Mouse (Mus musculus) cerebellum, postnatal 10 days (tissue): ENCODE results near the gene Nle1.
"Not testable (repeated sequence)": the region's sequence is repeated elsewhere in the genome, so short reads cannot be mapped to it uniquely, and the experiment has no call there.

Experiments
- DNase-seq, 2 experiments: peaks; one replicate each; pipeline ENCODE4 v3.0.0; 2021; ENCODE audit warnings: mixed read lengths in 2 of 2

Gene Nle1

DNA sequence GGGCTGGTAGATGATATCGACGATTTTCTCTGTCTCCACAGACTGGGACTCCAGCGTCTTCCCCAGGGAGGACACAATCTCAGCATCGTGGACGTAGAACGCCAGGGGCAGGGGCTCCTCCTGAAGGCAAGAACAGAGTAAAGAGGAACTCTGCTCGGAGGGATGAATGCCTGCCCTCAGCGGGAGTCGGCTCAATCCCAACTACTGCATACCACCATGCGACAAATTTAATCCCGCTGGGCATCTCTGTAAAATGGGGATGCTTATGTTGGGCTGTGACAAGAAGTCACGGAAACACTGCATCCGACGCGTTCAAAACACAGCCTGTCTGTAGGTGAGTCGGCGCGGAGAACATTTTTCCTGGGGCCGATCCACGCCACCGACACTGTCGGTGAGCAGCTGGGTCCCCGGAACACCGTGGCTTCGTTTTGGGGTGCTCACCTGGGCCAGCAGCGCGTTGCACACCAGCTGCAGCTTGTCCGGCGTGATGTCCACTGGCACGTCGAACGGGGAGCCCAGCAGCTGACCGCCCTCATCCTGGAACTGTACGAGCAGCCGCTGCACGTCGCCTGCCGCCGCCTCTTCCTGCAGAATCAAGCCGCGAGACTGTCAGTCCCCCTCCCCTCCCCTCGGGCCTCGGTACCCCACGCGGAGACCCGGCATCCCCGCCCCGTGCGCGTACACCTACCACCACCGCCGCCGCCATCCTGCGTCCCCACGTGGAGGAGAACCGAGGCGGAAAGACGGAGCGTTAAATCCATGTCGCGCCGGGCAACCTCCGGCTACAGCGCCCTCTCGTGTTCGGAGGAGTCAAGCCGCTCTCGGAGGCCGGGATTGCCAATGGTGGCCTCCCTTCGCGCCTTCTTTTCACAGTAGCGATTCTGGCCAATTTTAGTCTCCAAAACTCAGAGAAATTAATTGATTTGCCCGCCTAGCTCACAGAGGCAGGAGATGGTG is at the start of gene Nle1:
Gene Nle1 (minus strand): TSS at position 761 of the 957 bp plus-strand sequence.
- DNase-seq, result peak; percentile 98

DNA sequence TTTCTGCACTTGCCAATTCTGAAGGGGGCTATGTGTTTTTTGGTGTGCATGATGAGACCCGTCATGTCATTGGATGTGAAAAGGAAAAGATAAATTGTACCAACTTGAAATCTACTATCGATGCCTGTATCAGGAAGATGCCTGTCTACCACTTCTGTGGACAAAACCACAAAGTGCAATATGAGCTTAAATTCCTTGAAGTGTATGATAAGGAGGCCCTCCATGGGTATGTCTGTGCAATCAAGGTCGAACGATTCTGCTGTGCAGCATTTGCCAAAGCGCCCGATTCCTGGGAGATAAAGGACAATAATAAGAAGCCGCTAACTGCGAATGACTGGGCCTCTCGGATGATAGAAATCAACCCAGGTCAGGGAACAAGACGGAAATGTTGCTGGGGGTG is 48.7 kb upstream of the Nle1 start:
- DNase-seq, result no peak

DNA sequence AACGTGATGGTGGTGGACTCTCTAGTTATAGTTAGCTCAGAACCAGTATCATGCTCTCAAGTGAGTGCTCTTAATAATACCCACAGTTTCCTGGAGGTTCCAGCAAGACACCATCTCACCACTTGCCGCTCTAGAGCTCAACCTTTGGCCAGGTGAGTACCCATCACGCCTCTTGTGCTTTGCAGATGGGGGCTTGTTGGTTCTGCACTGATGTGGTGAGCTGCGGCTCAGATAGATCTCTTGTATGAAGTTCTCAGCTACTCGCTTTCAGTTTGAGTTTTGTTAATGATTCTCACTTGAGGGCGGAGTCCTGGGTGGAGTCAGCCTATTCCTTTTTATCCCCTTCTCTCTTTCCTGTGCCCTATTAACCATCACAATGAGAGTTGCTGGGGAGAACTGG is 46.4 kb upstream of the Nle1 start:
- no peak for DNase-seq

DNA sequence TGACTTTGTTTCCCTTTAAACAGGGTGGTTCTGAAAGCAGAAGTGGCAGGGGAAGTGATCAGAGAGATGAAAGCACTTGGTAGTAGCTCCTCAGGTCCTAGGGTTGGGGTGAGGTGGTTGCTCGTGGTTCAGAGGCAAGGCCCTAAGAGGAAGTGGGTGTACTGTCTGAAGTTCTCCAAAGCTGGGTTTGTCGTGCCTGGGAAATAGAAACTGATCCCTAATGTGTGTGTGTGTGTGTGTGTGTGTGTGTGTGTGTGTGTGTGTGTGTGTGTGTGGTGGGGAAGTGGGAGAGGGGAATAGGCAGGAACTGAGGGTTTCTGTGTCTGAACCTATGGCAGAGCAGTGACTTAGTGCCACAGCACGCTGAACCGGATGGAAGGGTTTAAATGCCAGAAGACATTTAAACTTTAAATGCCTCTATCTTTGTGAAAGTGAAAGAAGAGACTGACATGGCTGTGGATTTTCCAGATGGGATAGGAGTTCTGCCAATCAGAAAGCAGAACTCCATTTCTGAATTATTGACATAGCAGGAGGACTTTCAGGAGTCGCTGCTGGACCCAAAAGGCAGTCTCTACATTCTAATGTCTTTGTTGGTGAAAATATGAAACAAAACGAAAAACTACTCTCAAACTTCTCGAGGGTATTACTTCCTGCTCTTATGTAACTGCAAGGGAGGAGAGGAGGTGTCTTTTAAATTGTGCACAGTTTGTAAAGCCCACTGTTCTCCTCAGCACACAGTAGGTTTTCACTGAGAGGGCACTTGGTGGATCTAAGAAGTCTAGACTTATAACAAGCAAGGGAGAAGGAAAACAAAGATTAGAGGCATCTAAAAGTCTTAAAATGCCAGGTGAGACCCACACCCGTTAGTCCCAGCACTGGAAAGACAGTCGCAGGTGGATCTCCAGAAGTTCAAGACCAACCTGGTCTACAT is 44.7 kb upstream of the Nle1 start:
- no peak for DNase-seq

DNA sequence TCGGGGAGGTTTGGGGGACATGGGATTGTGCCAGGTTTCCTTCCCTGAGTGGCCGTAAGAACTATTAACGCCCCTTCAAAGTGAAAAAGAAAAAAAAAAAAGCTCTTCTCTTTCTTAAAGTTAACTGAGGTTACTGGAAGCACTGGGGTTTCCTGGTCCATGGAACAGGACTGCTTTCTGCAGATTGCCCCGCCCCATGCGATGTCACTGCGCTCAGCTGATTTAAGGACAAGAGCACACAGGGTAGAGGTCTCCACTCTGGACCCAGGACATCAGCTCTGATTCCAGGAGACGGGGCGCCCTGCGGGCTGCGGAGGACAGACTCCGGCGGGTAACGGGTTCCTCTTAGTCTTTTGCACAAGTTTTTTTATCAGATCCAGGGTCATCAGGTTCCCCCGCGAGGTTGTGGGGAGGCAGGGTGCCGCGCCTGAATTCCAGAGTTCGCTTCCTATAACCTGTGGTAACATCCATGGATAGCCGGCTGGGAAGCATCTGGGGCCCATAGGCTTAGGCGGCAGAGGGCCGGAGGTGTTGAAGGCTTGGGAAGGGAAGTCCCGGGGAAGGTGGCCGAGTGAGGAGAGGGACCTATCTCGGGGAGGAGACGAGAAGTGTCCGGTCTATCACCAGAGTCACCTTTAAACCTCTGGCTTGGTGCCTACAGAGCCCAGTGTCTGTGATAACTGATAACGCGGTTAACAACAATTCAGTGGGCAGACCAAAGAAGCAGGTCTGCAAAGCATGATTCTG is 43.8 kb upstream of the Nle1 start:
- peak in 1 of 2 experiments; percentile 8 for DNase-seq

DNA sequence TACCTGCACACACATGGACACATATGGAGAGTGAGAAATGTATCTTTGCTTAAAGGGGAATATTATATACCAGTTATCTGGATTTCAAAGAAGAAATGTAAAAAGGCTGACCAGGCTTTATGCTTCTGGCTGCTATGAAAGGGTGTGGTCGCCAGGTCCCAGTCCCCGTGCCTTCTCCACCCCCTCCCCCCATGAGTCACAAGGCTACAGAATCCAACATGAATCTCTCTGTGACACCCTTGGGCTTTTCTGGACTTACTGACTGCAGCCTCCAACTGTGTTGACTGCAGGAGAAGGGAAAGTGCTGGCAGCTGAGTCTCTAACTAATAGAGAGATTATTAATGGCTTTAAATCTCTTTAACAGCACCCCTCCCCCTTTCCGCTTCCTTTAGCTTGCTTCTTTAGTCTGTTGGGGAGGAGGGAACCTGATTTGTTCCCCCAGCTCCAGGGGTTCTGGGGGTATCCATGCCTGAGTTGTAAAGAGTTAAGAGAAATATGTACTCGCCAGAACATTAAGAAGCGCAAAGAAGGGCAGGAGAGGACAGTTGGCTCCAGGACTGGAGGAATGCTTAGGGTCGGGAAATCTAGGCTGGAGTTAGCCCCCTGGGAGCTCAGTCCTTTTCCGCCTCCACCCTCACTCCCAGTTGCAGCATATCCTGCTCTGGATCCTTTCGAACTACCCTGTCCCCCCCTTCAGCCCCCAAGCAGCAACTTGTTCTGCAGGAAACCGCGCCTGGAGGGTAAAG is 42.7 kb upstream of the Nle1 start, which contains the start of gene Slfn5:
Gene Slfn5 (plus strand): TSS at position 614 of the 746 bp plus-strand sequence.
- DNase-seq, result no peak

DNA sequence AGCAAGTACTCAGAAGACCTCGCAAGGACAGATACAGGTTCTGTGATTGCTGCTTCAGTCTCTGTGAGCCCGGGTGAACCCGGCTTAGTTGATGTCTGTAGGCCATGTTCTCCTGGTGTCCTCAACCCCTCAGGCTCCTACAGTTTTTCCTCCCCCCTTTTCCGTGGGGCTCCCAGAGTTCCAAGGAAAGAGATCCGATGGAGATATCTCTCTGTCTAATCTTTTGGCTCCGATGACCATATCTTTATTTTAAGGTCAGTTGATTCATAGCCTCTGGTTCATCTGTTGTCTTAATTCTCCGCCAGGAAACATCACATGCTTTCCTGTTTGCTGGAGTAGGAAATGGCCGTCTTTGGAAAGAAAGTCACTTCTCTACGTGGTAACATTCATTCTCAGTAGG is 40.8 kb upstream of the Nle1 start:
- DNase-seq, result no peak

DNA sequence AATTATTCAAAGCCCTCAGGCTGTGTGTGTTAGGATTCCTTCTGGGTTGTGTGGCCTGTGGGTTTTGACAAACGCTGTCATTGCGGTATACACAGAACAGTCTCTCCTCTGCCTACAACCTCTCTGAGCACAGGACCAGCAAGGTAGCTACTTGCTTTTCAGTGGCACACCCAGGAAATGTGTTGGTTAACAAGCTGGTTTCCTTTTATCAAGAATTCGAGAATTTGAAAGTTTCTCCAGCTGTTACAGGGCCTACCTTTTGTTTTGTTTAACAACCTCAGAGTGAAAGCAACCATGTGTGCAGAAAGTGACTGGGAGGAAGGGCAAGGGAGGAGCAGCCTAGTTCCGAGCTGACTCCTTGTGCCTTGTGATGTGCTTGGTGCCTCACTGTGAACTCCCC is 39.2 kb upstream of the Nle1 start:
- DNase-seq, result no peak

DNA sequence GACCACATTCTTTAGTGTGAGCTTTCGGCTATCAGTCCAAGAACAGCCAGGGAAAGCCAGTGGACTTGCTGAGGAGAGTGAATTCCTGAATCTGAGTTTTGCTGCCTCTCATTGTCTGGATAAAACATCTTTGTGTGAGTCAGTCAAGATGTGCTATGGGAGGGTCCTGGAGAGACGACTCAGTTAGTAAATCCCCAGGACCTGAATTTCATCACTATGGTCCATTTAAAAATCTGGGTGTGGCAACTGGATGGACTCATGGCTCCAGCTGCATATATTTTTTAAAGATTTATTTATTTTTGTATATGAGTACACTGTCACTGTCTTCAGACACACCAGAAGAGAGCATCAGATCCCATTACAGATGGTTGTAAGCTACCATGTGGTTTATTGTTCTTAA is 37.4 kb upstream of the Nle1 start:
- DNase-seq, result no peak

DNA sequence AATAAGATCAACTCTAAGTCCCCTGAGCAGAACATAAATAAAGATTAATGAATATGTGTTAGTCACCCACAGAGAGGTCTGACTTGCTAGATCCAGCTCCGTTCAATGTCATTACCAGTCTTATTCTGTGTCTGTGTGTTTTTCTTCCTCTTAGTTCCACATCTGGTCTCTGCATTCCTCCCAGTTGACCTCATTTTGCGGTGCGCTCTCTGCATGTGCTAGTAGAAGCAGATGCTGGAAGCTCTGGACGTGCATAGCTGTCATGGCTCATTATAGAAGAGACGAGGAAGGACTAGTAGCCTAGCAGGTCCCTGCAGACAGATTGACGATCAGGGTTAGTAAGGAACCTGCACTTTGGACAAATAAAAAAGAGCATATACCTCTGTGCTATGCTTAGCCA is 35.1 kb upstream of the Nle1 start:
- DNase-seq, result no peak

DNA sequence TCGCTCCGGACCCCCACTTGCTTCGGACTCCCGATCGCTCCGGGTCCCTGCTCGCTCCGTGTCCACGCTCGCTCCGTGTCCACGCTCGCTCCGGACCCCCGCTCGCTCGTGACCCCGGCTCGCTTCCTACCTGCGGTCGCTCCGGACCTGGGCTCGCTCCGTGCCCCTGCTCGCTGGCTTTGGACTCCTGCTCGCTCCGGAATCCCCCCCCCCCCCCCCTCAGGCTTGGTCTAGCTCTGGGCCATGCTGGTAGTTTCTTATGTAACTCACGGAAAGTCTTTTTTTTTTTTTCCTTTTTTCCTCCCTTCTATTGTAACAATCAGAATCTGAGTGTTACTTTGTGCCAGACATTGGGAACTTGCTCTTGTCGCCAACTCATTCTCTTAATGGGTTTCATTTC is 25.0 kb upstream of the Nle1 start:
- DNase-seq, result no peak

DNA sequence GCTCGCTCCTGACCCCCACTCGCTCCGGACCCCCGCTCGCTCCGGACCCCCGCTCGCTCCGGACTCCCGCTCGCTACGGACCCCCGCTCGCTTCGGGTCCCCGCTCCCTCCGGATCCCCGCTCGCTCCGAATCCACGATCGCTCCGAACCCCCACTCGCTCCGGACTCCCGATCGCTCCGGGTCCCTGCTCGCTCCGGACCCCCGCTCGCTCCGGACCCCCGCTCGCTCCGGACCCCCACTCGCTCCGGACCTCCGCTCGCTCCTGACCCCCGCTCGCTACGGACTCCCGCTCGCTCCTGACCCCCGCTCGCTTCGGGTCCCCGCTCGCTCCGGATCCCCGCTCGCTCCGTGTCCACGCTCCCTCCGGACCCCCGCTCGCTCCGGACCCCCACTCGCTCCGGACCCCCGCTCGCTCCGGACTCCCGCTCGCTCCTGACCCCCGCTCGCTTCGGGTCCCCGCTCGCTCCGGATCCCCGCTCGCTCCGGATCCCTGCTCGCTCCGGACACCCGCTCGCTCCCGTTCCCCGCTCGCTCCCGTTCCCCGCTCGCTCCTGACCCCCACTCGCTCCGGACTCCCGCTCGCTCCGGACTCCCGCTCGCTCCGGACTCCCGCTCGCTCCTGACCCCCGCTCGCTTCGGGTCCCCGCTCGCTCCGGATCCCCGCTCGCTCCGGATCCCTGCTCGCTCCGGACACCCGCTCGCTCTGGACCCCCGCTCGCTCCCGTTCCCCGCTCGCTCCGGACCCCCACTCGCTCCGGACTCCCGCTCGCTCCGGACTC is 23.6 kb upstream of the Nle1 start:
- DNase-seq, result peak in 1 of 2 experiments; percentile 30

DNA sequence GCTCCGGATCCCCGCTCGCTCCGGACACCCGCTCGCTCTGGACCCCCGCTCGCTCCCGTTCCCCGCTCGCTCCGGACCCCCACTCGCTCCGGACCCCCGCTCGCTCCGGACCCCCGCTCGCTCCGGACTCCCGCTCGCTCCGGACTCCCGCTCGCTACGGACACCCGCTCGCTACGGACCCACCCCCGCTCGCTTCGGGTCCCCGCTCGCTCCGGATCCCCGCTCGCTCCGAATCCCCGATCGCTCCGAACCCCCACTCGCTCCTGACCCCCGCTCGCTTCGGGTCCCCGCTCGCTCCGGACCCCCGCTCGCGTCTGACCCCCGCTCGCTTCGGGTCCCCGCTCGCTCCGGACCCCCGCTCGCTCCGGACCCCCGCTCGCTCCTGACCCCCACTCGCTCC is 22.9 kb upstream of the Nle1 start:
- peak in 1 of 2 experiments; percentile 49 for DNase-seq

DNA sequence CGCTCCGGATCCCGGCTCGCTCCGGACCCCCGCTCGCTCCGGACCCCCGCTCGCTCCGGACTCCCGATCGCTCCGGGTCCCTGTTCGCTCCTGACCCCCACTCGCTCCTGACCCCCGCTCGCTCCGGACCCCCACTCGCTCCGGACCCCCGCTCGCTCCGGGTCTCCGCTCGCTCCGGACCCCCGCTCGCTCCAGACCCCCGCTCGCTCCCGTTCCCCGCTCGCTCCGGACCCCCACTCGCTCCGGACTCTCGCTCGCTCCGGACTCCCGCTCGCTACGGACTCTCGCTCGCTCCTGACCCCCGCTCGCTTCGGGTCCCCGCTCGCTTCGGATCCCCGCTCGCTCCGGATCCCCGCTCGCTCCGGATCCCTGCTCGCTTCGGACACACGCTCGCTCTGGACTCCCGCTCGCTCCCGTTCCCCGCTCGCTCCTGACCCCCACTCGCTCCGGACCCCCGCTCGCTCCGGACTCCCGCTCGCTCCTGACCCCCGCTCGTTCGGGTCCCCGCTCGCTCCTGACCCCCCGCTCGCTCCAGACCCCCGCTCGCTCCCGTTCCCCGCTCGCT is 22.3 kb upstream of the Nle1 start:
- DNase-seq, result peak; percentile 34 to 54

DNA sequence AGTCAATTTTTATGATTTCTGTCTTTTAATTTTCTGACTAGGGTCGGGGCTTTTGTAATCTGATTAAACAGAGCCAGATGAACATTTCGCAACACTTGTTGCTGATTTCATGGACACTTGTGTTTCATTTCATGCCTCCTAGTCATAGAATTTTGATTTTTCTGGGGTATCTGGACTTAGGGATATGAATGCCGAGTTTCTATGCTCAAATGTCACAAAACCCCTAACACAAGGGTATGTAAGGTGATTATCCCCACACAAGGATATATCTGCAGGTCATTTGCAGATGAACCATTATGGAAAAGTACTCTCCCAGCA is 21.4 kb upstream of the Nle1 start:
- DNase-seq, result no peak

DNA sequence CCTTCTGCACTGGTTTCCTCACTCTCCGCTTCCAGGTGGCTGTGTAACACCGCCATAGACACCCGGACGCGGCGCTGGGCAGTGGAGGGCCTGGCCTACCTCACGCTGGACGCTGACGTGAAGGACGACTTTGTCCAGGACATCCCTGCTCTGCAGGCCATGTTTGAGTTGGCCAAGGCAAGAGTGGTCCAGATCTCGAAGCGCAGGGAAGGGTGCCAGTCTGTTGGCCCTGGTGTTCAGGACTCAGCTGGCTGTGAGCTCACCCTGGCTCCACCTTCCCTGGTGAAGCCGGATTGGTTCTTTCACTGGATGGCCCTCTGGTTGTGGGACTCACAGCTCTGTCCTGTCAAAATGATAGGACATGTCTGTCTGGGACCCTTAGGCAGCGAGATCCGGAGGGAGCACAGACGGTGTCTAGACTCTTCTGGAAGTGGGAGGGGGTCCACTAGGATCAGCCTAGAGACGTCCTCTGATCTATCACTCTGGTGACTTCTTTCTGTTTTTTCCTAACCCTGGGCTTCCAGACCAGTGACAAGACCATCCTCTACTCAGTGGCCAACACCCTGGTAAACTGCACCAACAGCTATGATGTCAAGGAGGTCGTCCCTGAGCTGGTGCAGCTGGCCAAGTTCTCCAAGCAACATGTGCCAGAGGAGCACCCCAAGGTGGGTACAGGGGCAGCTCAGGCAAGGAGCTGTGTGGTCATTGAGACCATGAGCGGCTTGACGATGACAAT is 20.9 kb upstream of the Nle1 start:
- DNase-seq, result peak; percentile 49 to 67

DNA sequence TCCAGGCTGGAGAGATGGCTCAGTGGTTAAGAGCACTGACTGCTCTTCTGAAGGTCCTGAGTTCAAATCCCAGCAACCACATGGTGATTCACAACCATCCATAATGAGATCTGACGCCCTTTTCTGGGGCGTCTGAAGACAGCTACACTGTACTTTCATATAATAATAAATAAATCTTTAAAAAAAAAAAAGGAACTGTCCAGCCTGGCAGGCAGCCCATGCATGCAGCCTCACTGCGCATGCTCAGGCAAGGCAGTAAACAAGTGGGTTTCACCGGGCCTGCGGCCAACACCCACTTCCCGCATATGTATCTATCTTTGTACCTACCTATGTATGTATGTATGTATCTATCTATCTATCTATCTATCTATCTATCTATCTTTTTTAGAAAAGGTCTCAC is 15.7 kb upstream of the Nle1 start:
- not testable (repeated sequence) for DNase-seq

DNA sequence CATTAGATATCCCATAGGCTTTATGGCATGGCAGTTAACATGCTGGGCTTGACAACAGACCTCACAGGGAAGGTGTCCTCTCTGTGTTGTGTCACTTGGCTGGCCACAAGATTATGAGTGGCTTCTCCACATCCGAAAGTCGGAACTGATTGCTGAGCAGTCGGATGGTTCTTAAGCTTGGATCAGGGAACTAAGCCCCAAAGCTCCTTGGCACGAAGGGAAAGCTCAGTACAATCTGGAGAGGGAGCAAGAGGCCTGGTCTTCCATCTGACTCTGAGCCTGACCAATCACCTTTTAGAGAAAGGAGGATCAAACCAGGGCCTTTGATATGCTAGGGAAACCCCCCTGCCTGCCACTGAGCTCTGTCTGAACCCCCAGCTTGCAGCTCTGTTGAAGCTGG is 13.5 kb upstream of the Nle1 start:
- DNase-seq, result no peak

DNA sequence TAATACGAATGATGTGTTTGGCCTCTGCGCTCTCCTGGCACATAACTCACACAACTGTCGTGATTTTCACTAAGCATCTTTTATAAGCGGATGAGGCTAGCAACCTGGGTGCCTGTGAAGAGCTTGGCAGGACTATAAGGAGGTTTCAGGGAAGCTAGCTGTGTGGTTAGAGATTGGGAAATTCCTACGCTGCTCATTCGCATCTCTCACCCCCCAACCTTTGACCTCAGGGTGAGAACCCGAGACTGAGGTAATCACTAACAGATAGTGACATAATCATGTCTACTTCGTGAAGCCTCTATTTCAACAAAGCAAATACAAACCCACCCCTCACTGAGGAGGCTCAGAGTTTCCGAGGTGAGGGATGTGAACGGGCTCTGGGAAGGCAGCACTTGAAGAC is 12.6 kb upstream of the Nle1 start:
- no peak for DNase-seq

DNA sequence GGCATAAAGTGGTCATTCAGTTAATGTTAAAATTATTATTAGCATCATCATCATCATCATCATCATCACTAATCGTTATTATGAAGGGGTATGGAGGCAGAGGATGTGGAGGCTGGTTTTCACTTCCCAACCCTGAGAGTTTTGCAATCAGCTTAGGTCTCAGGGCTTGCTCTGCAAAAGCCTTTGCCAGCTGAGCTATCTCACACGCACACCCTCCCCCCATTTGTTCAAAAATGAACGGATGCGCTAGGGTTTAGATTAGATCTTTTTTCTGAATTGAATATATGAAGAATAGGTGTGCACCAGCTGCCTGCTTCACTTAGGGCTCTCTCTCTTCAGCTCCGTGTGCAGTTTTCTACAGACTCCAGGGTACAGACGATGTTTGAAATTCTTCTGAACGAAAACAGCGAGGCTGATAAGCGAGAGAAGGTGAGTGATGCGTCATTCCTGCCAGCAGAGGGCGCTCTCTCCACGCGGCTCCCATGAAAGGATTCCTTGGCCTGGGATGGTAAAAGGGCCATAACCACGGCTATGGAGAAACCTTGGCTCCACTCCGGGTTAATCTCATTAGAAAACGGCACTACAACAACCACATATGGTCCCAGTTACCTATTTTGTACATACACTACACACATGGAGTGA is 6.6 kb upstream of the Nle1 start:
- peak; percentile 89 to 92 for DNase-seq
